Mouse (Mus musculus) gastrocnemius, postnatal 36 days (tissue): ENCODE data around the gene Tmem222. TPM values are rescaled to one million over a fixed set of nuclear protein-coding genes. Genes with fewer than 3 reads are reported as not detected.

ENCODE experiments used
- DNase-seq, 2 experiments: peaks; one replicate each; pipeline ENCODE4 v3.0.0; 2022
- intact Hi-C: fragments of 180-260 bp; cut with DNase I; formaldehyde crosslinking; loops from one replicate; pipeline ENCODE4 v1.15.1; 2025
- total RNA-seq, 2 experiments: library from RNA; stranded (reverse); gene quantifications; 2 replicates each; pipeline ENCODE4 v1.2.3; 2021

The Tmem222 gene
- total RNA-seq, 2 experiments from 2014 or later, result 20.9 to 22.5 TPM

GRCm38 (mm10) chr4:133256820-133257219 is 20.8 kb downstream of the Tmem222 start:
- intact Hi-C loops, result no loop called here
- DNase-seq, result no peak

- no peak for DNase-seq
- intact Hi-C loops, result no loop called here
These were observed 22.2 kb downstream of the Tmem222 start for GRCm38 (mm10) chr4:133255392-133255791.

DNA sequence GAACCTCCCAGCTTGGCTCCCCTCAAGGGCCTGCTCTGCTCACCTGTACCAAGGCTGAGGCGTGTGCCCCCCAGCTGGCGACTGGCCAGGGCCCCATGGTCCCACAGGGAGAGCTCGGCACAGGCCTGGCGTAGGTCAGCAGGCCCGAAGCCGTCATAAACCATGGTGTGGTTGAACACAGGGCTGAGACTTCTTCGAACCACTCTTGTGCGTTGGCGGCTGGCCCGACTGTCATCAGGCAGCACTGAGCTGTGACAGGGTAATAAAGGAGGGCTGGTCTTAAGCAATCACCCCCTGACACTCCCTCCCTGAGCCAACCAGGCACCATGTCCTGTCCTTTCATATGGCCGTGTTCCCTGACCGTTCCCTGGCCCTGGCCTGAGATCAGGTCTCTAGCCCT is 24.2 kb downstream of the Tmem222 start:
- intact Hi-C loops, result no loop called here
- DNase-seq, result no peak

DNA sequence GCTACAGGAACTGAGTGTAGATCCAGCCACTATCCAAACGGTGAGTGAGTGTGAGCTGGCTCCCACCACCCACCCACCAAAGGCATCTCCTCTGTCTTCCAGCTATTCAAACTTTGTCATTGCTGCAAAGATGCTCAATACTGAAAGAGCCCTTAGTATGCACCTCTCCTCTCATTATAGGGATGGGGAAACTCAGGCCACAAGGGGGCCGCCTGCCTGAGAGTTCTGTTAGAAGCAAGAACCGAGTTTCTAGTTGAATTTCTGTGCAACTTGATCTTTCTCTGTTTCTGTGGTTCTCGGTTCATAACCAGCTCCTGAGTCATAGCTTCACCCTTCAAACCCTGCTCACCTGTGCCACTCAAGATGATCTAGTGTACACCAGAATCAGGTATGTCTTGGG is 25.5 kb downstream of the Tmem222 start:
- intact Hi-C loops, result no loop called here
- no peak for DNase-seq

DNA sequence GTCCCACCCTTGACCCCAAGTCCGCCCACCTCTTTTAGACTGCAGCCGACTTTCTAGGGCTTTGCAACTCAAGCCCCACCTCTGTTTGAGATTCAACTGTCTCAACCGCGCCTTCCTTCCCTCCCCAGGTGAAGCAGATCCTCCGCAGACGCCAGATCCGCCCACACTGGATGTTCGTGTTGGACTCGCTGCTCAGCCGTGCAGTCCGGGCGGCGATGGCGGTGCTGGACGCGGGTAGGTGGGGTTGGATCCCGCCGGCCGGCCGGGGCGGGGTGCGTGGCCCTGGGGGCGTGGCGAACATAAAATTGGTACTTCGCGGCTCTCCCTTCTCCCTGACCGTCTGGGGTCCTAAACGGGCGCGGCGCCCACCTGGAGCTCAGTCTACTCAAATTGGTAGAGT is 26.4 kb downstream of the Tmem222 start:
- intact Hi-C loops, result no loop called here
- no peak for DNase-seq

- intact Hi-C loops, result loop anchor here (1.0 kb wide), 1 partner anchor 241 kb away; no protein-coding TSS in a partner anchor
- peak; percentile 84 to 87 for DNase-seq
These were observed 27.0 kb downstream of the Tmem222 start for GRCm38 (mm10) chr4:133250609-133251008.

- DNase-seq, result no peak
- intact Hi-C loops, result no loop called here
These were observed 29.7 kb downstream of the Tmem222 start for GRCm38 (mm10) chr4:133247806-133248449.

DNA sequence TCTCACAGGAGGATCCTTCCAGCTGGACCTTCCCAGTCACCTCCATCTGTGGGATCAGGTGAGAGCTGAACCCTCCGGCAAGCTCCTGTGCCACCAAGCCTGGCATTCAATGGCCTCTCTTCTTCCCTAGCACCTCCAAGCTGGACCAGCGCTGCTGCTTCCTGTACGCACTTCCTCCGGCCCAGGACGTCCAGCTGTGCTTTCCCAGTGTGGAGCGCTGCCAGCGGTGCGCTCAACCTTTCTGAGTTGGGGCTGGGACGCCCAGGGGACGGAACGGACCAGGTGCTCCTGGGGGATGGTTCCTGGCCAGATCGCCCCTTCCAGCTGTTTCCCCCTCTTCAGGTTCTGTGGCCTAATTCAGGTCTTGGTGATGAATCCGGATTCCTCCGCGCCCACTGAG is 30.5 kb downstream of the Tmem222 start:
- intact Hi-C loops, result no loop called here
- peak in 1 of 2 experiments; percentile 50 for DNase-seq

DNA sequence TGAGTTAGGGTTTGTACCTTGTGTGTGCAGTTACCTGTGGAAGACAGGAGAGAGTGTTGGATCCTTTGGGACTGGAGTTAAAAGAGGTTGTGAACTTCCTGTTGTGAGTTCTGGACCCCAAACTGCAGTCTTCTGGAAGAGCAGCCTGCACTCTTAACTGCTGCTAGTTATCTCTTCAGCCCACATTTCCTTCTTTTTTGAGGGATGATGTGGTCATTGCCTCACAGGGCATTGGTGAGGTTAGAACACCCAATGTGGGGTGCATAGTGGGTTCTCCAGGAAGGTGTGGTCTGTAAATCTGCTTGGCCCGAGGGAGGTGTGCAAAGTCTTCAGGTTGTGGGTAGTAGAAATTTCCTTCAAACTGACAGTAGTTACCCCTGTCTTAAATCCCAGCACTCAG is 33.3 kb downstream of the Tmem222 start:
- no peak for DNase-seq
- intact Hi-C loops, result no loop called here

DNA sequence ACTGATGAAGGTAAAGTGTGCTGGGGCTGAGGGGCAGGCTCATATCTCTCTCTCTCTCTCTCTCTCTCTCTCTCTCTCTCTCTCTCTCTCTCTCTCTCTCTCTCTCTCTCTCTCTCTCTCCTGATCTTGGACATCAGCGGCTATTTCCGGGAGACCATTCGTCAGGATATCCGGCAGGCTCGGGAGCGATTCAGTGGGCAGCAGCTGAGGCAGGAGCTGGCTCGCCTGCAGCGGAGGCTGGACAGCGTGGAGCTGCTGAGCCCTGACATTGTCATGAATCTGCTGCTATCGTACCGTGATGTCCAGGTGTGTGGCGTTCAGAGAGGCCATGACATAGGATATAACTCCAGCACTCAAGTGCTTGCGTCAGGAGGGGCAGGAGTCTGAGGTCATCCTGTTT is 34.1 kb downstream of the Tmem222 start:
- intact Hi-C loops, result no loop called here
- no peak for DNase-seq

DNA sequence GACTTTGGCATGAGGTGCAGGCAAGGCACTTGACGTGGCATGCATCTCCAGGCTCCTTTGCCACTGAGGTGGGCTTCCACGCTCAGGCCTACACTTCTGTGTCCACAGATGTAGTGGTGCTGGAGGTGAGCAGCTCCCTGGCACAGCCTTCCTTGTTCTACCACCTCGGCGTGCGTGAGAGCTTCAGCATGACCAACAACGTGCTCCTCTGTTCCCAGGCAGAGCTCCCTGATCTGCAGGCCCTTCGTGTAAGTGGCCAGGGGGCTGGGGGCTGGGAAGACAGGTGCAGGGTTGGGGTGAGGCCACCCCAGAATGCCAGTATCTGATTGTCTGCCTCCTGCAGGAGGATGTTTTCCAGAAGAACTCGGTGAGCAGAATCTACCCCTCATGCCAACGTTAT is 34.9 kb downstream of the Tmem222 start:
- no peak for DNase-seq
- intact Hi-C loops, result no loop called here

- DNase-seq, result no peak
- intact Hi-C loops, result no loop called here
These were observed 35.7 kb downstream of the Tmem222 start for GRCm38 (mm10) chr4:133241910-133242309.

- peak; percentile 92 to 93 for DNase-seq
- intact Hi-C loops, result no loop called here
These were observed 36.4 kb downstream of the Tmem222 start for GRCm38 (mm10) chr4:133240934-133241908.

- DNase-seq, result peak; percentile 72 to 92
- intact Hi-C loops, result no loop called here
These were observed 37.1 kb downstream of the Tmem222 start, which contains the start of gene Map3k6 for GRCm38 (mm10) chr4:133240490-133240921. TSS of gene Map3k6 (plus strand) at chr4:133240818.

- DNase-seq, result no peak
- intact Hi-C loops, result no loop called here
These were observed 39.7 kb downstream of the Tmem222 start for GRCm38 (mm10) chr4:133237911-133238310.

DNA sequence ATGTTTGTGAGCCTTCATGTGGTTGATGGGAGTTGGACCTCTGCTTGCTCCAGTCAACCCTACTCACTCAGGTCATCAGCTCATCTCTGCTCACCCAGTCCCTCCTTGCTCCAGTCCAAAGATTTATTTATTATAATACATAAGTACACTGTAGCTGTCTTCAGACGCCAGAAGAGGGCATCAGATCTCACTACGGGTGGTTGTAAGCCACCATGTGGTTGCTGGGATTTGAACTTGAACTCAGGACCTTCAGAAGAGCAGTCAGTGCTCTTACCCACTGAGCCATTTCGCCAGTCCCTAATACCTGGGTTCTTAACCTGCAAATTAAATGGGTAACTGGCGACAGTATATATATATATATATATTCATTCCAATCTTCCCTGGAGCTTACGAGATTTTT is 42.2 kb downstream of the Tmem222 start:
- no peak for DNase-seq
- intact Hi-C loops, result no loop called here

DNA sequence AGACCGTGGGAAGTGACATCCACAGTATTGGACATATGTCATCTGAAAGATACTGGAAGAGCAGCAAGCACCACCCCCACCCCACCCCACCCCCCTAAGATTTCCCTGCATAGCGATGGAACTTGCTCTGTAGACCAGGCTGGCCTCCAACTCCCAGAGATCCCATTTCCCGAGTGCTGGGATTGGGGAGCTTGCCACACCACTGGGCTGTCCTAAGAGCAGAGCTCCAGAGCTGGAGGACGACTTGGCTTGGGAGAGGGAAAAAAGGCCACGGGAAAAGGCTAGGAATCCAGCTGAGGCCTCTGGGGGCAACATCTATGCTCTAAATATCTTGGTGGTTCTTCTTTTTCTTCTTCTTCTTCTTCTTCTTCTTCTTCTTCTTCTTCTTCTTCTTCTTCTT is 42.8 kb downstream of the Tmem222 start:
- DNase-seq, result no peak
- intact Hi-C loops, result loop anchor here (5.0 kb wide), 1 partner anchor 63 kb away; no protein-coding TSS in a partner anchor

- DNase-seq, result no peak
- intact Hi-C loops, result loop anchor here (5.0 kb wide), 1 partner anchor 64 kb away; no protein-coding TSS in a partner anchor
These were observed 44.2 kb downstream of the Tmem222 start for GRCm38 (mm10) chr4:133233285-133233976.

GRCm38 (mm10) chr4:133229582-133229981 is 48.0 kb downstream of the Tmem222 start:
- intact Hi-C loops, result no loop called here

GRCm38 (mm10) chr4:133227636-133228035 is 50.0 kb downstream of the Tmem222 start:
- no peak for DNase-seq
- intact Hi-C loops, result no loop called here

More at GRCm38 (mm10) chr4:133229582-133229981, 48.0 kb downstream of the Tmem222 start:
- DNase-seq, result no peak

- intact Hi-C loops, result no loop called here
These were observed 51.5 kb downstream of the Tmem222 start for GRCm38 (mm10) chr4:133226073-133226472.

More at GRCm38 (mm10) chr4:133226073-133226472, 51.5 kb downstream of the Tmem222 start:
- peak in 1 of 2 experiments; percentile 64 for DNase-seq
